Mouse (Mus musculus) spleen, postnatal 14 days (tissue): Measurements from ENCODE around the gene Ppm1l.
"Not testable (repeated sequence)": the region's sequence is repeated elsewhere in the genome, so short reads cannot be mapped to it uniquely, and the experiment has no call there.

Source experiments
- DNase-seq, 2 experiments: peaks; one replicate each; pipeline ENCODE4 v3.0.0; 2021 to 2022; ENCODE audit warnings: low spot score in 2 of 2

Gene Ppm1l

DNA sequence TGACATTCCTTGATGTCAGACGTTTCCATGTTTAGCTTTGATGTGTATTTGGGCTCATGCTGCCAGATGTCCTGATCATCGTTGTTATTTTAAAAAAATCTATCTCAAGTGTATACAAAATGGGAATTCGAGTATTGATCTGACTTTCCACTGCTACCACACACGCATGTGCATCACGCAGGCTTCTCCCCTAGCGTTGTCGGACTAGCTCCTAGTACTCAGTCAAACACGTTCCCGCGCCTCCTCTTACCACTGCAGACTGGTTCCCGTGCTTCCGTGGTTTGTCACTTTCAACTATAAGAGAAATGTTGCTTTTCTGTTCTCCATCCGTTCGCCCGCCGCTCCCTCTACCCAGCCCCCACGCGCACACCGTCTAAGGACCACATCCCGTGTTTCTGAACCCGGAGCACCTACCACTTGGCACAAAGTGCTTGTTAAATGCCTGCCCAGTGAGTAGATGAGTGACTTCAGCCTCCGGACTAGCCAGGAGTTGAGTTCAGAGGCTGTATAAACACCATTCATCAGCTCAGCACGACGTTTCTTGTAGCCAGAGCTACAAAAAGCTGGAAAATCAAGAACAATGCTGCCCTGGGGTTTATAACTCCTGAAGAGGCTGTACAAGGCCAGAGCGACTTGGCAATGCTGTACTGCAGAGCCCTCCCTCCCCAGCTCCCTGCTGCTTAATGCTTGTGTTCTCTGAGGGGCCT lies 219.4 kb downstream of the Ppm1l start:
- DNase-seq = no peak

- no peak for DNase-seq
These were observed 226.3 kb downstream of the Ppm1l start for GRCm38 (mm10) chr3:69542962-69543361.

DNA sequence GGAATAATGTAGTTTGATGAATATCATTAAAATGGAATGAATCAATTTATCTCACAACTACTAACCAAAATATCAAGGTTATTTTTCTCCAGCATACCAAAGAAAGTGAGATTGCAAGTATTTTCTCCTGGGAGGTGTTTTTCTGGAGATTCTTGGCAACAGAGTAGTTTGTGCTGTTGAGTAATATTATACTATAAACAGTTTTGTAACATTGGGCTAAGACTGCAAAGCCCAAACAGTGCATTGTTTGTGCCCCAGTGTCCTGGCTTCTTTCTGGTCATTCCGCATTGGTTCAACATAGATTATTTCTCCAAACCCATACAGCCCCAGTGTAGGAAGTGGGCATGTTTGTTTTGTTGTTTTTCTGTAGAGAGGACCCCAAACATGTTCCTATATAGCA lies 227.1 kb downstream of the Ppm1l start:
- DNase-seq = no peak

- no peak for DNase-seq
These were observed 228.4 kb downstream of the Ppm1l start for GRCm38 (mm10) chr3:69545017-69545416.

DNA sequence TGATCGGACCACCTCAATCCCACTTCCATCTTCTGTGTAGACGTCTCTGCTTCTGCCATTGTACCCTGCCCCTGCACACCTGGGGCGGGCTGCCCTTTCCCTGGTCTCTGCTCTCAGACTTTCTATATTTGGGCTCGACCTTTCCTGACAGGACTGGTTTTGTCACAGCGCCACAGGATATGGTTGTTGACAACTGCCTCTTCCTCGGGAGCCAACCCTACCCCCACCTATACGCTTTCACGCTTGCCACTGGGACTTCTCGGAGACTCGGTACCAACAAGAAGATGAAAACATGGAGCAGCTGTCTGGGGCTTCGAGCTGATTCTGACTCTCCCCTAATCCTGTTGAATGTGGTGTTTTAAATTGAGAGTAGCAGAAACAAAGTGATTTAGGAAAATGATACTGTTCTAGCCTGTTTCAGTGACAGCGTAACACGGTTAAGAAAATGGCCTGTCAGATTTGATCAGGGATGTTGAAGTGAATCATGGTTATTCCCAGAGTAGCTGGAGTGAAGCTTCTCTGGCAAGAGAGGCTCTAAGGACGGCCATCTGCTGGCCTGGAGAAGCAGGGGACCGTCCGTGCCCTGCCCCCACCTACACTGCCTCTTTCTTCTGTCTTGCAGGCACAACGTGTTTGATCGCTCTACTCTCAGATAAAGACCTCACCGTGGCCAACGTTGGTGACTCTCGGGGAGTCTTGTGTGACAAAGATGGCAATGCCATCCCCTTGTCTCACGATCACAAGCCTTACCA lies 232.2 kb downstream of the Ppm1l start:
- DNase-seq = no peak

DNA sequence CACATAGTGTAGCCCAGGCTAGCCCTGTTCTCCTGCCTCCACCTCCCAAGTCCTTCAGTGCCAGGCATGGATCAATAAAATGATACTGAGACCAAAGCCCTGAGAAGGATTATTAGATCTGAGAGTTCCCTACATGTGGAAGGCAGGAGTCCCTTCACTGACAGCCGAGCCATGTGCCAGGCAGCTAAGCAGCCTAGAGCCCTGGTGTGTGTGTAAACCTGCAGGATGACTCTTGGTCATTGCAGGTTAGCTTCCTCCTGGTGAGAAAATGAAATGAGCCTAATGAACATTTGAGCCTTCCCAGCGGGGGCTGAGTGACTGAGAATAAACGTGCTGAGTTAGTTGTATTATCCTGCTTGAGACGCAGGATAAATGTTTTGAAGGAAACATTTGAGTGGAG lies 232.9 kb downstream of the Ppm1l start:
- DNase-seq = no peak

- DNase-seq = no peak
These were observed 238.8 kb downstream of the Ppm1l start for GRCm38 (mm10) chr3:69555511-69555910.

DNA sequence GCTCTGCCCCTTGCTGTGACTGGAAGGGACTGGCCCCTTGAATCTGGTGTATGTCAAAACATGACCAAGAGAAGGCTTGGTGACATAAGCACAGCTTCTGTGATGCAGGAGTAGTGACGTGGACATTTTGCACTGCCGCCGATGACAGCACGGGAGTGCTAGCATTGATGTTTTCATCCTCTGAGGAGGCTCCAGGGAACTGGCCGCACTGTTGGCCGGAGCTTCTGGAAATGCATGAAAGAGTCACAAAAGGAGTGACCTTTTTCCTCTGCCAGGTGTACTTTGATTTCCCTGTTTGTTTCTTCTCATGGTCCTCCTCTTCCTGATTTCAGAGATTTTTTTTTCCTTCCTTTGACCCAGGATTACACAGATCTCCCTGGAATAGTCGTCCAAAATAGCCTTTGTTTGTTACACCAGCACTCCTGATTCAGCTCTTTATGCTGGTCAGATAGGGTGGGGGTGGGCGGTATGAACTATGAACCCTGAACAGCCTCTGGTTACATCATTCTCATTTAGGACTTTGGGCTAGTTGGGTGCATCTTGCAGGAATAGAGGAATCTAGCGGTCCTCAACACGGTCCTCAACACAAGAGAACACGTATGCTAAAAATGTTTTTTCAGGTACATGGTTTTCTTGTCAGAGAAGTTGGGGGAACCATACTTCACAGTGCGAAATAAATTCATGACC lies 239.6 kb downstream of the Ppm1l start:
- no peak for DNase-seq

DNA sequence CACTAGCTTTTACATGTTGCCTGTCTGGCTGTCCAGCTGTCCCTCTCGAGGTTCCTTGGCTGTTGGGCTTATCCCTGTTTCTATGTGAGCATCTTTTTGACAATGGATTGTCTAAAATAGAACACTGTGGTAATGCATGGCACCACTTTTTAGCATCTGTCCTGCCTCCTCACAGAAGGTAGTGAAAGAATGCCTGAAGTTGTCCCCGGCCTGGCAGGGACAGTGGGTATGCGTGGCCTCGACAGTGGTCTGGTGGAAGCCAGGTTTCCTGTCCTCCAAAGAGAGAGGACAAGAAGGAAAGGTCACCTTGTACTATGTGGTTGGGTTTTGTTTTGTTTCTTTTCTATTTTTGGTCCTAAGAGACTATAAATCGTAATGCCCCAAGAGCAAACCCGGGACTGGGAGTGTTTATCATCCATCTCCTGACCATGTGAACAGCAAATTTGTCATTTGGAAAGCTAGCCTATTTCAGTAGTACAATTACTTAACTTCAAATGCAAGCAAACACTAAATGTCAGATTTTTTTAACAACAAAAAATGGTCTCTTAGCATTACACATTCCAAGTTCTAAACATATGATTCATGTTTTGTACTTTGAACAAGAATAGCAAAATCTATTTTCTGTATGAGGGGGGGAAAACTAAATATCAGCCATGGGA lies 242.8 kb downstream of the Ppm1l start:
- DNase-seq = no peak

- no peak for DNase-seq
These were observed 243.3 kb downstream of the Ppm1l start for GRCm38 (mm10) chr3:69559975-69560330.

DNA sequence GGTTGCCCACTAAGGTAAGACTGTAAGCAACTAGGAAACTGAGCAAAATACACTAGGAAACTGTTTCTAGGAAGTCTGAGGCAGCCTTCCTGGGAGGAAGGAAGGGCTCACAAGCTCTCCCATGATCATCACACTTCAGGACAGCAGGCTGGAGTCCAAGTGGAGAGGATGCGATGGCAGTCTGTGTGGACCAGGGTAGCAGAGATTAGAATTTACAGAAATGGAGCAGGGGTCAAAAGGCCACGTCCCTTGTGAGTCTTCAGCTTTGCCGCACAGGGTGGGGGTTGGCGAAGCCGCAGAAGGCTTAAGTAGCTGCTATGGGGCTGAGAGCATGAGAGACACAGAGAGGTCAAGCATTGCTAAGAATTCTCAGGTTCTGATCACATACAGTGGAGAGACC lies 245.0 kb downstream of the Ppm1l start:
- no peak for DNase-seq

DNA sequence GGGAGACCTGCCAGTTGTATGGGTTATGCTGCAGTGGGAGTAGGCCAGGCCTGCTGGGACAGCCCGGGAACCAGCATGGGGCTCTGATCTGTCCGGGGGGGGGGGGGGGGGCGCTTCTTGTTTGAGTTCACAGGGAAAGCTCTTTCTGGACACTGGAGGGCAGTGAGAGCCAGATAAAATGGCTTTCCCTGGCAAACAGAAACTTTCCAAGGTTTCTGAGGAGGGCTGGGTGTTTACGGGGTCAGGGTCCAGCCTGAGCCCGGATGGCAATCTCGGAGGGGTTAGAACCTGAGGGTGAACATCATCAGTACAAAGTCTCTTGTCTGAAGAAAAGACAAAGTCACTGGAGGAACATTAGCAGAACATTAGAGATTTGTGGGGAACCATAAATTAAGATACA lies 246.7 kb downstream of the Ppm1l start:
- no peak for DNase-seq

DNA sequence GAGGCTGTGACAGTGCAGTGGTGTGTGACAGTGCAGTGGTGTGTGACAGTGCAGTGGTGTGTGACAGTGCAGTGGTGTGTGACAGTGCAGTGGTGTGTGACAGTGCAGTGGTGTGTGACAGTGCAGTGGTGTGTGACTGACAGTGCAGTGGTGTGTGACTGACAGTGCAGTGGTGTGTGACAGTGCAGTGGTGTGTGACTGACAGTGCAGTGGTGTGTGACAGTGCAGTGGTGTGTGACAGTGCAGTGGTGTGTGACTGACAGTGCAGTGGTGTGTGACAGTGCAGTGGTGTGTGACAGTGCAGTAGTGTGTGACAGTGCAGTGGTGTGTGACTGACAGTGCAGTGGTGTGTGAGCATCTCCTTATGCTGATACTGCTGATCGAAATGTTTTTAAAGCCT lies 248.9 kb downstream of the Ppm1l start:
- not testable (repeated sequence) for DNase-seq

GRCm38 (mm10) chr3:69572561-69572960 lies 255.9 kb downstream of the Ppm1l start:
- DNase-seq = no peak

GRCm38 (mm10) chr3:69575577-69575976 lies 258.9 kb downstream of the Ppm1l start:
- DNase-seq = no peak

- DNase-seq = no peak
These were observed 260.1 kb downstream of the Ppm1l start for GRCm38 (mm10) chr3:69576715-69577114.

DNA sequence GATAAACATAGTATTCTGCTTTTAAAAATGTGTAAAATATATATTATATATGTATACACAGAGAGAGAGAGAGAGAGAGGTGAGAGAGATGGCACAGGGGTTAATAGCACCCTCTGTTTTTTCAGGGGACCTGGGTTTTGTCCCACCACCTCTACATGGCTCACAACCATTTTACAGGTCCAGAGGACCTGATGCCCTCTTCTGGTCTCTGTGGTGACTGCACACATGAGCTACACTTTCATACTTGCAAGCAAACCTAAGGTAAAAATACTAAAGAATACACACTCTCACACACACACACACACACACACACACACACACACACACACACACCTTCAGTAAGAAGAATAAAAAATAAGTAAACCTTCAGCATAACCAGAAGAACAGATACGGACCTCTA lies 262.1 kb downstream of the Ppm1l start:
- no peak for DNase-seq

DNA sequence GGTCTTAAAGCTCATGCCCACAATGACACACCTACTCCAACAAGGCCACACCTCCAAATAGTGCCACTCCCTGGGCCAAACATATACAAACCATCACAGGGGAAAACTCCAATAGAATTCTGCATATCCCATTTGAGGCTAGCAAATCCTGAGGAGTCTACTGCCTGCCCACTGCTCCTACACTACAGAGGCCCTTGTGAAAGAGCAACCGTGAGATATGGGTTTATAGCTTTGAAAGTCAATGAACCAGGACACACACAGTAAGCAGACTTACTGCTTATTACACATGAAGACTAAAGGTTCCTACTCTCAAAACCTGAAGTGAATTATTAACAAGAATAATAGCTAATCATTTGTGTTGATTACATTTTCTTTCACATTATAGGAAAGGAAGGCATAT lies 267.1 kb downstream of the Ppm1l start:
- DNase-seq = no peak

DNA sequence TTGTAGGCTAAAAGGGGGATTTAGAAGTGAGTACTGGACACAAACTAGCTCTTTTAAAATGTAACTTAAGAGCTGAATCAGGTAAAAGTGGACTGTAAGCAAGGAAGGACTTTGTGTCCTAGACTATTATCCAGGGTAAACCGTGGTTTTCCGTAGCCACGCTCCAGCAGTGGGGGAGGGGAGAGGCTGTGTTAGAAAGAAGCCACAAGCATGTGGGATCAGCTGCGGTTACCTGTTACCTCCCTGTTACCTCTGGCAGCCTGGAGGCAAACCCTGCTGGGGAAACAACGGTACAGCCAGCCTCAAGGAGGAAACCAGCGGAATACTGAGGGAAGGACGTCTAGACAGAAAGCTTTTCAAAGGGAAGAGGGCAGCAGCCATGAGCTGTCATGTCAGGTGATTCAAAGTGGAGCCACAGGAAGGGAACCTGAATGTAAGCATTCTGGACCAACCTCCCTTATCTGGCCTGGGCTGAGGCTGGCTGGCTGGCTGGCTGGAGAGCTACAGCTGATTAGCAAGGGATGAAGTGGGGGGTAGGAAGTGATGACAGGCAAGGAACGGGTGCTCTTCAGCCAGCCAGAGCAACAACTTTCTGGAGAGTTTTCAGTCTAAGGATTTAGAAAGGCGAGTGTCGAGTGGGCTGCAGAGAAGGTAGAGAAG lies 271.6 kb downstream of the Ppm1l start:
- DNase-seq = no peak

GRCm38 (mm10) chr3:69593426-69593825 lies 276.8 kb downstream of the Ppm1l start:
- DNase-seq = no peak

DNA sequence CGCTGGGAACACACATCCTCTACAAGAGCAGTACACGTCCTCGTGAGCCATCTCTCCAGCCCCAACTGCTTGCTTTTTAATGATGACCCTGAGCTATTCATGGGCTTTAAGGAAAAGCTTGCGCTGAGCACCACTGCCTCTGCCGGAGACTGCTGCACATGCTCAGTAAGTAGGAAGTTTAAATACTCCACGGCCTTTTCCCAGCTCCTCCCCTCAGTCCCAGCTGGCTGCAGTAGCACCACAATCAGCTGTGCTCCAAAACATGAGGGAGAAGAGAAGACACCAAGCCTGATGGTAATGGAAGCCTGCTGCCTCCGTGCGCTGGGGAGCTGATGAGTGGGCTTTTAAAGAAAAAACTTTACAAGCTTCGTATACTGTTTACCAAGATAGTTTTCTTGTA lies 277.4 kb downstream of the Ppm1l start:
- DNase-seq = no peak

DNA sequence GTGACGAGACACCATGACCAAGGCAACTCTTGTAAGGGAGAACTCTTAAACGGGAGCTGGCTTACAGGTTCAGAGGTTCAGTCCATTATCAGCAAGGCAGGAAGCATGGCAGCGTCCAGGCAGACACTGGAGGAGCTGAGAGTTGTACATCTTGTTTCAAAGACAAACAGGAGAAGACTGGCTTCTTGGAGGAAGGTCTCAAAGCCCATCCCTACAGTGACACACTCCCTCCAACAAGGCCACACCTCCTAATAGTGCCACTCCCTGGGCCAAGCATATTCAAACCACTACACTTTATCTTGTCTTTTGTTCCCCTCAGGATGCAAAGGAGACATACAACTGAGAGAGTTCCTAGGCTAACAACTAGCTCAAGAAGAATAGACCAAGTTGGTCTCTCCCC lies 279.5 kb downstream of the Ppm1l start:
- no peak for DNase-seq
